Mouse (Mus musculus): ENCODE data around the gene Pik3c2b.
A peak's percentile ranks its signal among the peaks of the same experiment; 100 is the strongest.

Gene Pik3c2b

DNA sequence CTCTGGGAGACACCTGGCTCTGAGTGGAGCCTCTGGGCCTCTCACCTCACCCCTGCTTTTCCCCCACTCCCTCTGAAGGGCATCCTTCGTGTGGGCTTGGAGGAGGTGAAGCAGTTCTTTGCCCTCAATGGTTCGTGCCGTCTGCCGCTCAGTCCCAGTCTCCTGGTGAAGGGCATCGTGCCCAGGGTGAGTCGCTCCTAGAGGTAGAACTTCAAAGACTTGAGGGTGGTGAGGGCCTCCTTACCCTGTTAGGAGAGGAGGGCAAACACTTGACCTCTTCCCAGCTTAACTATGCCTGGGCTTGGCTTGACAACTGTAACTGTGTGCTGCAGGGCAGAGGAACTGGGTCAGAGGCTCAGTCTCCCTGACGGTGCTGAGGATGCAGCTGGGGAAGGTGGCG, 46.0 kb downstream of the Pik3c2b start:
- no peak for DNase-seq (ENCODE audit: low read depth, low spot score)

DNA sequence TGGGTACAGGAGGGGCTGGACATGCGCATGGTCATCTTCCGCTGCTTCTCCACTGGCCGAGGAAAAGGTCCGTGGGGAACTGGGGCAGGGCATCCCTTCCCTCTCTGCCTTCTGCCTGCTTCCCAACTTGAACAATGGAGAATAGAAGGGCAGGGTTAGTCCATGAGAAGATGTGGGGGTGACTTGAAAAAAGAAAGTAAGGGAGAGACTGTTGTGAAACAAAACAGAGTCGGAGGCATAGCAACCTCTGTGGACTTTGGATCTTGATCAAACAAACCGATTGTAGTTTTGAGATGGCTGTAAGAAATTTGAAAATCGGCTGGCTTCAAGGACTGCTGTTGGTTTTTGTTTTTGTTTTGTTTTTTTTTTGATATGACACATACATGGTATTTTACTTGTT, 48.3 kb downstream of the Pik3c2b start:
- no peak for DNase-seq (ENCODE audit: low read depth, low spot score)

DNA sequence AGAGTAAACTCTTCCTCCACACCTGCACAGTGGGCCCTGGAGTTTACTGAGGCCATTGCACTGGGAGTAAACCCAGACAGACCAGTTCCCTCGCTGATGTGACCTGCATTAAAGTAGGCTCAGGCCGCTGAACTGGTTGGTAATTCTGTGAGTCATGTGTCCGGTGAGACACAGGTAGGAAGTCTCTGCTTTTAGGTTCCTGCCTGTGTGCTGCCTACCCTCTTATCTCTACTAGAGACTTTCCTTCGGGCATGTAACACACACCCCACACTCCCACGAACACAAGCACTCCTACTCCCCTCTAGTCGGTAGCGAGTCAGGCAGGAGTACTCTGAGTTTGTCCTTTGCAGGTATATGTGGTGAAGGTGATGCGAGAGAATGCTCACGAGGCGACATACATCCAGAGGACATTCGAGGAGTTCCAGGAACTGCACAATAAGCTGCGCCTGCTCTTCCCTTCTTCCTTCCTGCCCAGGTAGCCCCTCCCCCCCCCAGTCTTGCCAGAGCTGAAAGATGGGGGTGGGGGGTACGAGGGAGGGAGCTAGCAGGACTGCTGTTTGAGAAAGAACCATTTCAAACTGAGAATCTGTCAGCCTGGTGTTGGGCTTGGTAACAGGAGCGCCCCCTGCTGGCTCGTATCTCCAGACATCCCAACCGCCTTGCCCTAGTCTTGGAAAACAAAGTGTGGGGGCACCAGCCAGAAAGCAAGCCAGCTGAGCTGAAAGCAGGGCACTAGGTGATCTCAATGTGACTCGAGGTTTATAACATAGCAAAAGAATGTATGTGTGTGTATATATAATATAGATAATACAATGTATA, 55.7 kb downstream of the Pik3c2b start:
- DNase-seq (ENCODE audit: low read depth, low spot score) = peak; percentile 56

DNA sequence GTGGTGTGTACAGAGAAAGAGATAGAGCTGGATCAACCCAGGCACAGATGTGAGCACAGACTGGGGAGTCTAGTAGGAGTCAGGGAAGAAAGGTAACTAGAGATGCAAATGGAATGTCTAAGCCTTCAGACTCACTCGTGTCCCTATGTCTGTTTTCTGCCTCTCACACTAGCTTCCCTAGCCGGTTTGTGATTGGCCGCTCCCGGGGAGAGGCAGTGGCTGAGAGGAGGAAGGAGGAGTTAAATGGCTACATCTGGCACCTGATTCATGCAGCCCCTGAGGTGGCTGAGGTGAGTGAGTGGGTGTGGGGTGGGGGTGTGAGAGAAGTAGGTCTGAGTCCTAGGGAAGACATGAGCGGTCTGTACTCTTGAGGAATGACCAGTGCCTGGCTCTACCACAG, 56.6 kb downstream of the Pik3c2b start:
- no peak for DNase-seq (ENCODE audit: low read depth, low spot score)

DNA sequence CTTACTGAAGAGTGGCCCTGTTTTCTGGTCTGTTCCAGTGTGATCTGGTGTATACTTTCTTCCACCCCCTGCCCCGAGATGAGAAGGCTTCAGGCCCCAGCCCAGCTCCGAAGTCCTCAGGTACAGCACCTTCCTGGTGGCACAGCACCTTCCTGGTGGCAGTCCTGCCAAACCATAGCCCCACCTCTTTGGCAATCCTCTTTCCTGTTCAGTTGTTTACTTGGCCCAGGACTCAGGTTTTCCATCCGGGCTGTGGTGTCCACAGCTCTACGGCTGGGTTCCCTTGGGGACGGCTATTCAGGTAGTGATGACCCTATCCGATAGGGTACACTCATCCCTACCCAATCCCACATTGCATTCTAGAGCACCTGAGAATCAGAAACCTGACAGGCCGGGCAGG, 57.8 kb downstream of the Pik3c2b start:
- no peak for DNase-seq (ENCODE audit: low read depth, low spot score)

DNA sequence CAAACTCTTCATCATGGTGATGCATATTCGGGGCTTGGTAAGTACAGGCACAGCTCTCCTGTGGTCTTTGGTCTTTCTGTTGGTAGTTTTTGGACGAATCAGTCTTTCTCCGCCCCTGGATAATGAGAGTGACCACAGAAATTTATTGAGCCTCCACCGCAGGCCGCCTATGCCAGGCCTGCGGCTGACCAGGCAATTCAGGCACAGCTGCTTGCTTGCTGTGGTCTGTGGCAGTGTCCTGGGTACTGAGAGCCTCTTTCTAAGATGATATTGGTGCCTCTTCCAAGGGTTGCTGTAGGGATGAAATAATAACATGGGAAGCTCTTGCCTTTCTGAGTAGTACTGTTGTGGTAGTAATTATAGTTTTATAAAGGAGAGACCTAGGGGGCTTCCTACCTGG, 58.4 kb downstream of the Pik3c2b start:
- DNase-seq (ENCODE audit: low read depth, low spot score) = no peak

DNA sequence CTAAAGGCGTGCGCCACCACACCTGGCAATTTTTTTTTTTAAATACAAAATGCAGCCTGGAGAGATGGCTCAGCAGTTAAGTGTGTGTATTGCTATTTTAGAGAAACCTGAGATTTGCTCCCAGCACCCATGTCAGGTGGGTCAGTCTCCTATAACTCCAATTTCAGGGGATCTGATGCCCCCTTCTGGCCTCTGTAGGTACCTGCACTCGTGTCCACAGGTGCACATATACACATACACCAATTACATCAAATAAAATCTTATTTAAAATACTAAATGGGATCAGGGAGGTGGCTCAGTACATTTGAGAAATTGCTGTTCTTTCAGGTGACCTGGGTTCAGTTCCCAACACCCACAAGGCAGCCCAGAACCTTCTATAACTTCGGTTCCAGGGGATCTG, 70.6 kb downstream of the Pik3c2b start:
- no peak for DNase-seq (ENCODE audit: low read depth, low spot score)

DNA sequence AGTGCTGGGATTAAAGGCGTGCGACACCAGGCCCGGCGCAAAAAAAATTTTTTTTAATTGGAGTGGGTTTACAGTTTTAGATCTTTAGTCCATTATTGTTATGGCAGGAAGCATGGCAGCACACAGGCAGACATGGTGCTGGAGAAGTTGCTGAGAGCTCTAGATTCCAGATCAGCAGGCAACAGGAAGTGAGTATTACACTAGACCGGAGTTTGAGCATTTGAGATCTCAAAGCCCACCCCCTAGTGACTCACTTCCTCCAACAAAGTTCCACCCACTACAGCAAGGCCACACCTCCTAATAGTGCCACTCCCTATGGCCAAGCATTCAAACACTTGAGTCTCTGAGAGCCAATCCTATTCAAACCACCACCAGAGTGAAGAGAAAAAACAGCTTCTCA, 72.7 kb downstream of the Pik3c2b start:
- DNase-seq (ENCODE audit: low read depth, low spot score) = peak; percentile 53

DNA sequence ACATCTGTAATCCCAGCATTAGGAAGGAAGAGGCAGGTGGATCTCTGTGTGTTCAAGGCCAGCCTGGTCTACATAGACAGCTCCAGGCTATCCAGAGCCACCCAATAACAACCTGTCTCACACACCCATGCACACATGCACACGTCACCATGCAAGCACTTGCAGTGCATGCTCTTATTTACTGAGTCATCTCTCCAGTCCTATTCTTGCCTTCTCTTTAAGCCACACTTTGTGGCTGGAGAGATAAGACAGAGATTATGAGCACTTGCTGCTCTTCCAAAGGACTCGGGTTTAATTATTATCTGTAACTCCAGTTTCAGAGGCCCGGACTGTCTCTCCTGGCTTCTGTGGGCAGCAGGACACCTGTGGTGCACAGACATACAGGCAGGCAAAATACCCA, 73.4 kb downstream of the Pik3c2b start:
- peak; percentile 31 for DNase-seq (ENCODE audit: low read depth, low spot score)

DNA sequence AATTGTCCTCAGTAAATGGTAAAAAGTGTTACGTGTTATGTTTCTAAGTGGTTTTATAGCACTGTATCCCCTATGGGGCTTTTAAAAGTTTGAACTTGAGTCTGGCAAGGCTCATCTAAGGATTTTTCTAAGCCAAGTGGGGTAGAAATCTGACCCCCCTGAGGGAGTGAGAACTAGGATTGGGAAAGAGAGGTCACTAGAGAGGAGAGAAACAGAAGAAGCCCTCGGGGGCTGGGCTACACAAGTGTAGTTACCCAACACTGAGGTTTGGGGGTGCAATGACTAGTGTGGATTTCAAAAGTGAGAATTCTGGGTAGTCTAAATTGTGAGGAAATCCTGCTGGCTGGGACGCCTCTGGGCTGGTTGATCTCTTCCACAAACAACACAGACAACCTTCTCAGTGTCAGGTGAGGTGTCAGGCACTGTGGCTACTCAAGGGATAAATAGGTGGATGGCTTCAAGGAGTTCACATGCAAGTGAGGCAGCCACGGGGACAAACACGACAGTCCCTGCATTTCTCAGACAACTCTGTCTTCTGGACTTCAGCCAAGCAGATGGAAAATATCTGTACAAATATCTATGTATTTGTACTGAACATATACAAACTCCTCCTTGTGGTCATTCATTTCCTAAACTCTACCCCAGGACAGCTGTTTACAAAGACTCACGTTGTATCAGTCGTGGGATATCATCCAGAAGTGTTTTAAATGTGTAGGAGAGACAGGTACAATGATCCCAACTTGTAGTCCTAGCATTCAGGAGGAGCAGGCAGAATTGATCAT, 74.7 kb downstream of the Pik3c2b start:
- no peak for DNase-seq (ENCODE audit: low read depth, low spot score)

DNA sequence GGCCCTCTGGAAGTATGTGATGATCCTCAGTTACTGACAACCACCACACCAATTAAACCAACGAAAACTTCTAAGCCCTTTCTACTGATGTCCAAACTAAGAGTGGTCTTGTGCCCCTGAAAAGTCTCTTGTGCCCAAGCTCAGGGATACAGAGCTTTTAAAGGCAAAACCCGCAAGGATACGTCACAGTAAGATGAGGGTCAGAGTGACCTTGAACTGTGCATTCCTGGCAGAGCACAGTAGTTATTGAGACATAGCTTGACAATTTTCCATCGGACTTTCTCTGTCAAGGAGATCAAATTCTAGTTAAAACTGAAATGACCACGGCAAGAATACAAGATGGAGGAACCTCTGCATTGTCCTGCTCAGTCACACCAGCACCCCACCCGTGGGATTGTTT, 75.8 kb downstream of the Pik3c2b start:
- DNase-seq (ENCODE audit: low read depth, low spot score) = no peak

DNA sequence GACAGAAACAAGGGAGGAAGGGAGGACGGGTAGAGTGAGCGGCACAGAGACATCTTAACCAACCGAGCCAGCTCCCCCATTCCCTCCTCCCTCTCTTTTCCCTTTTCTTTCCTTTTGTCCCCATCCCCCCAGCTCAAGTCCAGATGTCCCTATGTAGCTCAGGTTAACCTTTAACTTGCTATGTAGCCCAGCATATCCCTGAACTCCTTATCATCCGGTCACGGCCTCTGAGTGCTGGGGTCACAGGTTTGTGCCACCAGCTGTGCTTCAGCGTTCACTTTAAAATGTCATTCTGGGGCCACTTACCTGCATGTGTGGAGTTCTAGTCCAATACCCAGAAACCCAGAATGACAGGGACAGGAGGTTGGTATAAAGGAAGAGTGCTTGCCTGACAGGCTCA, 78.7 kb downstream of the Pik3c2b start:
- no peak for DNase-seq (ENCODE audit: low read depth, low spot score)

DNA sequence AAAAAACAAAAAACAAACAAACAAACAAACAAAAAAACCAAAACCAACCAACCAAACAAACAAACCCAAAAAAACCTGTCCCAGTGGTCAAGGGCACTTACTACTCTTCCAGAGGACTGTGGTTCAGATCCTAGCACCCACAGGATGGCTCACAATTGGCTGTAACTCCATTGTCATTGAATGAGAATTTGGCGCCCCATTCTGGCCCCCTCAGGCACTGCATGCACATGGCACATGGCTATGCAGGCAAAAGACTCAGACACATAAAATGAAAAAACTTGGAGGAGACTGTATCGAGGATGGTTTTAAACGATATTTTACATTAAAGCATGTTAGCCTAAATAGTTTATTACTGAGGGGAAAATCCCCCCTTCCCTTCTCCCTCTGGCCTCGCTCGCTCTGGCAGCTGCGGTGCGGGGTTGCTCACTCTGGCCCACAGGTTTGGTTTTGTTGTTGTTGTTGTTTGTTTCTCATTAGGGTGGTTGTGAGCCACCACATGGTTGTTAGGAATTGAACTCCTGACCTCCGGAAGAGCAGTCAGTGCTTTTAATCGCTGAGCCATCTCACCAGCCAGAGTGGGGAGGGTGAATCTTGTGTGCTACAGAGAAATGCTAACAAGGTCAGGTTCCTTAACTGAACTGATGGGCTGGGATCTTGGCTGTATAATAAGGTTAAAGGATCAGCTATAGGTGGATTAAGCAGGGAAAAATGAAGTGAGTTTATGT, 80.3 kb downstream of the Pik3c2b start:
- no peak for DNase-seq (ENCODE audit: low read depth, low spot score)

DNA sequence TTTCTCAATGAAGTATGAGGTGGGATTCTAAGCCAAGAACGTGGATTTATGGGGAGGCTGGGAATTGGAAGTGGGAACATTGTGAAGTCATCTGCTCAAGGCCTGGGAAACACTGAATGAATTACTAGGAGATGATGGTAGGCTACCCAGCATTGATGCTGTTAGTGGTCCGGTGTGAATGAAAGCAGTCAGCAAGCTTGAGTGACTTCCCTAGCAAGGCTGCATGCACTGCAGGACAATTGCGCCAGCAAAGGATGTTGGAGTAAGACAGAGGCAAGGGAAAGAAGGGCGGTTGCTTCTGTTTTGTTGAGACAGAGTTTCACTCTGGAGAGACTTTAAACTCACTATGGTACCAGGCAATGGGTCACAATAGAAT, 80.9 kb downstream of the Pik3c2b start:
- no peak for DNase-seq (ENCODE audit: low read depth, low spot score)

DNA sequence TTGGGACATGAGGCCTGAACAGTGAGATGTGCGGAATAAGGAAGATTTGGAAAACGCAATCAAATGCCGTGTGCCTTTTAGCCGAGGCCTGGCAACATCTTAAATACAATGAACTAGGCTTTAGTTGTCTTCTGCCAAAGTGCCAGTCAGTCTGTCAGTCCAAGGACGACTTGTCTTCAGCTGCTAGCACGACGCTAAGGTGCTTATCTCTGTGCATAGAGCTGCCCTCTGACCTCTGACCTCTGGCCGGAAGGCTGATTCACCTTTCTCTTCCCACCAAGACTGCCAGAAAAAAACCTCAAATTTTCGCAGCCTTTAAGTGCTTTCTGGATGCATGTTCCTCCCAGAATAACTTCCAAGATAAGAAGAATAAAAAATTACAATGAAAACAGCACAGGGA, 81.9 kb downstream of the Pik3c2b start:
- no peak for DNase-seq (ENCODE audit: low read depth, low spot score)

DNA sequence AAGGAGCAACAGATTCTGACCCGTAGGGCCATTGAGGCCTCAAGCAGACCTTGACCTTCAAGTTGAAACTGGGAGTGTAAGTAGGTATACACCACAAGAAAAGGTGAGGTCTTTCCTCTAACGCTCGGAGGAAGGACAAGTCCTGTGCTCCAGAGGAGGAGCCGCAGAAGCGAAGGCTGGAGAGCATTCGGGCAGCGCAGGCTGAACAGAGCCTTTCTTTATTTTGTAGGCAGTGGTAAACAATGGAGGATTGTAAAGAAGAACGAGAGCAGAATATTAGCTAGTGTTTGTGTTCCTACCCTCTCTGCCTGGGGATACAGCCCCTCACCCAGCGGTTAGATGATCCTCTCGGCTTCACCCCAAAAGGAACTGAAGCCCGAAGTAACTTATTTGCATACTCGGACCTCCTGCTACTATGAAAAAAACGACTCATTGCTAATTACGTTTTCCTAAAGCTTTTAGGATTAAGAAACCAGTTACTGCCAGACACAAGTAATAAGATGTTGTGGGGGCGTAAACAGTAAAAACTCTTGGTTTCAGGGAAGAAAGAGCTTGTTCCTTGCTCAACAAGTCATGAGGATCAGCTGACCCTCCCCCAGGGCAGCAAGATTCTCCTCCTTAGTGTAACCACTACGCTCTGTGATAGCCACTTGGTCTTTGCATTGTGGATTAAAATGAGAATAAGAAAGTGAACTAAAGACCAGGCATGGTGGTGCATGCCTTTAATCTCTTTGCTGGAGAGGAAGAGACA, 84.2 kb downstream of the Pik3c2b start:
- peak; percentile 34 for DNase-seq (ENCODE audit: low read depth, low spot score)

DNA sequence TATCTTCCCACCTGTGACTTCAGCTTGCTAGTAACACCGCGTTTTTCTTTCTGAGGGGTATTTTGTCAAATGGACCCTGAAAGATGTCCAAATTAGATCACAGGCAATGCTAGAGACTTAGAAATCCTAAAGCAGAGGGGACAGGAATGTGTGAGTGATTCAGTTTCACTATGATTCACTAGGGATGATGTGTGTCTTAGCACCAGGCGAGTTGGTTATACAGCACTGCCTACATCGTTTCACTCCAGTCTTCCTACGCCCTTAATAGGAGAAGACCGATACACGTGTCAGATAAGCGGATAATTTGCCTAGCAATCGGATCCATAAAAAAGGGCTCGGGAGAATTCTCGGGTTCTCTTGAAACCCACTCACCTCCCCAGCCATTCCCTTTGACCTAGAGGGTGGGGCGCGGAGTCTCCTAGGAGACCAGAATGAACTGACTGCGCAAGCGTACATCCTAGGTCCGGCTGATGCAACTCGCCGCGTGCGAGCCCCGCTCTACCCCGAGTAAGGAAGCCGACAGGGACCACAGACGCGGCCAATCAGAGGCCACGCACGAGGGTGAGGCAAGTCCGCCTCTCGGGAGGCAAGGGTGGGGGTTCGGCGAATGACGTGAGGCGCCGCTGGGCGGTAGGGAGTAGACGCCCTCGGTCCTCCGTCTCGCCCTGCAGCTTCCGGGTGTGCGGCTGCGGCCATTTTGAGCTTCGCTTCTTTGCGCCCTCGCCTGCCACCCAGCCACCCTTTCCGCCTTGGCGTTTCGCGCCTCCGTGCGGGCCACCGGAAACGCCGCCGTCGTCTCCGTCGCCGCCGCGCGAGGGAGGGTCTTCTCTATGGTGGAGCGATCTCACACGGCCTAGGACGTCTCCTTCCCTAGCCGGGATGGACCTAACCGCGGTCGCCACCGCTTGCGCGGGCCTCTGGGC, 85.4 kb downstream of the Pik3c2b start, which contains the start of gene Ppp1r15b:
Gene Ppp1r15b, plus strand, starts transcription at position 506 of the 923 bp plus-strand sequence.
- peak; percentile 96 for DNase-seq (ENCODE audit: low read depth, low spot score)

DNA sequence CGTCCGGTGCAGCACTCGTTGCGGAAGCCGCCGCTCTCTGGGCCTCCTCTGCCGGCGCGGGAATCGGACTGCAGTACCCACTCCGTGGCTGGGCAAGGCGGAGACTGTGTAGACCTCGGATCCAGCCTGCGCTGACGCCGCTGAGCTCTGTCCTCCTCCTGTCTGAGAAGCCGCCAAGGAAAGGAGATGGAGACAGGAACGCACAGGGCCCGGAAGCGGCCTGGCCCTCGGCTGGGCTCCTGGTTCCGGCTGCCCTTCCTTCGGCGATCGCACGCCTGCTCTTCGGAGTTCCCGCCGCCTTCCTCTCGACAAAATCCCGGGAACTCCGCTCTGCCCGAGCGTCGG, 86.1 kb downstream of the Pik3c2b start:
- no peak for DNase-seq (ENCODE audit: low read depth, low spot score)

DNA sequence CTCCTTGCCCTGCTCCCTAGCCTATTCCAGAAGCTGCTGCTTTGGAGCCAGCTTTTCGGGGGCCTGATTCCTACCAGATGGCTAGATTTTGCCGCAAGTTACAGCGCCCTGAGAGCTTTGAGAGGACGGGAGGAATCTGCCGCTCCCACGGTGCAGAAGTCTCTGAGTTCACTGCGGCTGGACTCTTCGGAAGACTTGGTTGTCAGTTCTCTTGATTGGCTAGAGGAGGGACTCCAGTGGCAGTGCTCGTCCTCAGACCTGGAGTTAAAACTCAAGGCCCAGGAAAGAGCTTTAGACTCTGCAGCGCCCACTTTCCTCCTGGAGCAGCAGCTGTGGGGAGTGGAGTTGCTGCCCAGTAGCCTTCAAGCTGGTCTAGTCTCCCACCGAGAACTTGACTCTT, 86.5 kb downstream of the Pik3c2b start:
- peak; percentile 36 for DNase-seq (ENCODE audit: low read depth, low spot score)

Measured in c-Kit-negative CD71-positive TER-119-positive erythroid progenitor cells, embryonic 14.5 days (primary cell).